Mouse (Mus musculus): ENCODE results near the gene Atl3. TPM values are rescaled to one million over a fixed set of nuclear protein-coding genes. Genes with fewer than 3 reads are reported as not detected.

Gene Atl3
- polyA plus RNA-seq, 1 experiment from 2014 or later: 14.8 TPM

DNA sequence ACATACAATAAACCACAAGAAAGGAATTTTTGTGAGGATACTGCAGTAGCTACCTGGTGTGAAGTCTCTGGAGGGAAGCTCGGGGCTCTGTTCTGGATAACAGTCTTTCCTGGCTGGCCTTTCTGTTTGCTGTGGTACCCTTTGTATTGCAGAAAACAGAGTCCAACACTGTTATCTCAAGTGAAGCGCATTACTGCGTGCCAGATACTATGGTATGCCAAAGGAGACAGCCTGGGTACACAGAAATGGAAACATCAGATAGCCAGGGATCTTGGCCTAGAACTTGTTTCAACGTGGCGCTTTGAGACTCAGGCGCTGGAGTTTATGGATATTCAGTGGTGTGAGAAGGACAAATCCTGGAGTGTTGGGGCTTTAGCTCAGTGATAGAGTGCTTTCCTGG is 91.9 kb downstream of the Atl3 start:
- WGBS: 93% methylated on average over 6 of the region's 6 CpGs
- Histone ChIP-seq H3K4me2 (ENCODE audit: low read length) (no peak overlapping the region), H3K9me3 (replicated peaks; ENCODE audit: low read length) (no peaks in the 10 kb centered on the region), H3K27ac (no peak overlapping the region), H3K36me3 (ENCODE audit: insufficient read depth, low read length) (no peaks in the 10 kb centered on the region), H3K27me3 (ENCODE audit: insufficient read depth, low read length) (no peaks in the 10 kb centered on the region), H3K4me1 (replicated peaks; ENCODE audit: insufficient read depth, low read length) (no peaks in the 10 kb centered on the region), H3K9ac (ENCODE audit: low read depth, low read length) (no peak overlapping the region), H3K4me3 (replicated peaks; ENCODE audit: low read depth, low read length) (no peak overlapping the region)
- no peak for ATAC-seq (replicated peaks; ENCODE audit: low FRiP score, low read depth)
- DNase-seq (ENCODE audit: low spot score): no peak
- no peak for TF ChIP-seq CTCF (IDR thresholded peaks at IDR 0.05; ENCODE audit: low read depth)

Other genes starting within 250 kb of the Atl3 start
- 4.9 and 6.3 TPM in 2 replicates for gene Rcor2, start 226.7 kb upstream of the Atl3 start, polyA plus RNA-seq (2015; fragmentation: Nextera tagmentation; extraction: Ambion mirVana)
- gene Mark2, start 152.2 kb upstream of the Atl3 start, polyA plus RNA-seq (2015; fragmentation: Nextera tagmentation; extraction: Ambion mirVana): 32.9 and 35.5 TPM in 2 replicates
- 19.2 and 21.9 TPM in 2 replicates for gene Spindoc, start 111.0 kb upstream of the Atl3 start, polyA plus RNA-seq (2015; fragmentation: Nextera tagmentation; extraction: Ambion mirVana)
- gene 2700081O15Rik, start 76.4 kb upstream of the Atl3 start, polyA plus RNA-seq (2015; fragmentation: Nextera tagmentation; extraction: Ambion mirVana): 4.8 and 5.2 TPM in 2 replicates
- 195 and 196 TPM in 2 replicates for gene Rtn3, start 10.8 kb upstream of the Atl3 start, polyA plus RNA-seq (2015; fragmentation: Nextera tagmentation; extraction: Ambion mirVana)
- gene Pla2g16, start 63.4 kb downstream of the Atl3 start, polyA plus RNA-seq (2015; fragmentation: Nextera tagmentation; extraction: Ambion mirVana): 20.5 and 20.6 TPM in 2 replicates
- gene Lgals12, start 113.2 kb downstream of the Atl3 start, polyA plus RNA-seq (2015; fragmentation: Nextera tagmentation; extraction: Ambion mirVana): 1.6 and 1.8 TPM in 2 replicates
- gene Hrasls5, start 118.5 kb downstream of the Atl3 start, polyA plus RNA-seq (2015; fragmentation: Nextera tagmentation; extraction: Ambion mirVana): 0.28 and 0.36 TPM in 2 replicates
- 80.5 and 88.0 TPM in 2 replicates for gene Slc22a19, start 217.3 kb downstream of the Atl3 start, polyA plus RNA-seq (2015; fragmentation: Nextera tagmentation; extraction: Ambion mirVana)

Data from kidney, postnatal 0 days (tissue).